Mouse (Mus musculus): ENCODE data around the gene Sptbn2. TPM values are rescaled to one million over a fixed set of nuclear protein-coding genes. Genes with fewer than 3 reads are reported as not detected.

The Sptbn2 gene
- polyA plus RNA-seq, 1 experiment from 2014 or later: 0.05 TPM

DNA sequence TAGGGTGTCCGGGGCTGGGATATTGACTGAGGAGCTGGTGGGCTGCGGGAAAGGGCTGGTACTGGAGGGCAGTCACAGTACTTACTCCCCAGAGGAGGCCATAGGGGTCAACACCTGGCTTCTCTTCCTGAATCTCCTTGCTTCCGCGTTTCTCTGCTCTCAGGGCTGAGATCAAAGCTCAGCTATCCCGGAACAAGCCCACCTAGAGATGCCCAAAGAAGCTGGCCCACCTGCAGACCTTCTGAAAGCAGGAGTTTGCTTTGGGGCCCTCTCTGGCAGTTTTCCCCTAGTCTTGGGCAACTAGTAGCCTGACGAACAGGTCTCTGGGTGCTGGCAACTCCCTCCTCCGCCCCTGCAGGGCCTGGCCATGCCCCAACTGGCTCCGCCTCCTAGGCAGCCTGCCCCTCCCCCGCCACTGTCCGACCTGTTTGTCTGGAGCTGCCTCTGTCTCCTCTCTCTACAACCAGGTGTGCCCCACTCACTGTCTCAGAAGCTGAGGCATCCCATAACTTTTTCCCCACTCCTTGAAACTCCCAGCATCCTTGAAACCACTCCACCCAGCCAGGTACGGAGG is 9.8 kb downstream of the Sptbn2 start:
- Histone ChIP-seq H3K9ac (no peak overlapping the region), H3K4me2 (no peak overlapping the region), H3K27me3 (peaks cover 12% of the 10 kb centered on the region), H3K27ac (replicated peaks) (no peak overlapping the region), H3K36me3 (replicated peaks) (no peaks in the 10 kb centered on the region), H3K4me3 (replicated peaks) (no peak overlapping the region), H3K4me1 (replicated peaks) (0 out of 2 replicates have a peak, but pooled peaks cover 5% of the 10 kb centered on the region), H3K9me3 (replicated peaks) (no peaks in the 10 kb centered on the region)
- no peak for ATAC-seq (ENCODE audit: insufficient read depth)
- WGBS (ENCODE audit: insufficient replicate concordance): 31% methylated on average over 11 of the region's 11 CpGs

DNA sequence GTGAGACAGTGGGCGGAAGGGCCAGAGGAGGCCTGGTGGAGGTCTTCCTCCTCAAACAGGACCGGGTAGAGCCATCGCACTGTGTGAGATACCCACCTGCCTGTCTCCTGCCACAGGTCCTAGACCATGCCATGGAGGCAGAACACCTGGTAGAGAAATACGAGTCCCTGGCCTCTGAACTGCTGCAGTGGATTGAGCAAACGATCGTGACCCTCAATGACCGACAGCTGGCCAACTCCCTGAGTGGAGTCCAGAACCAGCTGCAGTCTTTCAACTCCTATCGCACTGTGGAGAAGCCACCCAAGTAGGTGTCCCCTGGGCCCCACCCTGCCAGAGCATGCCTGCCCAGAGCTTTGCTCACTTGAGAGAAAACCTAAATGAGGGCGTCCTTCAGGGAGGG is 18.2 kb downstream of the Sptbn2 start:
- 71% methylated on average over 9 of the region's 9 CpGs for WGBS (ENCODE audit: insufficient replicate concordance)
- ATAC-seq (ENCODE audit: insufficient read depth): no peak

DNA sequence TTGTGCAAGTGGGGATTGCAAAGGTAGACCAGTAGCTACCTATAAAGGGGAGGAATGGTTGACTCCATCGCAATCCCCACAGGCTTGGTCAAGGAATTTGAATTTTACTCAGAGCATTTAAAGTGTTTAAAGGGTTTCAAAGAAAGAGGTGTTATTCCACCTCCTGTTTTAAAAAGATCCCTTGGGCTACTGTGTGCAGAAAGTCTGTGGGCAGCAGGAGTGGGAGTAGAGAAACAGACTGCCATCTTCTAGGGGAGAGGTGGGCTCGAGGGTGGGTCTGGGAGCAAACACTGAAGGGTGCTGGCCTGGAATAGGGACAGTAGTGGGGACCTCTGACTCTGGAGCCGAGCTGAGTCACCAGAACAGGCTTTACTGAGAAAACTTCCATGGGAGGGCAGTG is 22.1 kb downstream of the Sptbn2 start:
- no peaks in the 10 kb centered on the region for H3K4me1 ChIP-seq (replicated peaks)
- WGBS (ENCODE audit: insufficient replicate concordance): 55% methylated on average over 3 of the region's 3 CpGs
- H3K4me3 ChIP-seq (replicated peaks): no peak overlapping the region
- no peak for ATAC-seq (ENCODE audit: insufficient read depth)
- no peak overlapping the region for H3K4me2 ChIP-seq
- H3K9me3 ChIP-seq (replicated peaks): no peaks in the 10 kb centered on the region
- no peak overlapping the region for H3K9ac ChIP-seq
- no peak overlapping the region for H3K27ac ChIP-seq (replicated peaks)
- no peaks in the 10 kb centered on the region for H3K27me3 ChIP-seq
- no peaks in the 10 kb centered on the region for H3K36me3 ChIP-seq (replicated peaks)

More for the DNA sequence above, 18.2 kb downstream of the Sptbn2 start:
- no peaks in the 10 kb centered on the region for H3K9me3 ChIP-seq (replicated peaks)
- no peak overlapping the region for H3K4me3 ChIP-seq (replicated peaks)
- H3K27ac ChIP-seq (replicated peaks): no peak overlapping the region
- H3K27me3 ChIP-seq: no peaks in the 10 kb centered on the region
- H3K36me3 ChIP-seq (replicated peaks): no peaks in the 10 kb centered on the region
- H3K9ac ChIP-seq: no peak overlapping the region
- H3K4me1 ChIP-seq (replicated peaks): no peaks in the 10 kb centered on the region
- H3K4me2 ChIP-seq: no peak overlapping the region

DNA sequence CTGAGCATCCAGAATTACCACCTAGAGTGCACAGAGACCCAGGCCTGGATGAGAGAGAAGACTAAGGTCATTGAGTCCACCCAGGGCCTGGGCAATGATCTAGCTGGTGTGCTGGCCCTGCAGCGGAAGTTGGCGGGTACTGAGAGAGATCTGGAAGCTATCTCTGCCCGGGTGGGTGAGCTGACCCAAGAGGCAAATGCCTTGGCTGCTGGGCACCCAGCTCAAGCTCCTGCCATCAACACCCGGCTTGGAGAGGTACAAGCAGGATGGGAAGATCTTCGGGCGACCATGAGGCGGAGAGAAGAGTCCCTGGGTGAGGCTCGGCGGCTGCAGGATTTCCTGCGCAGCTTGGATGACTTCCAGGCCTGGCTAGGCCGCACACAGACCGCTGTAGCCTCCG is 26.9 kb downstream of the Sptbn2 start:
- no peaks in the 10 kb centered on the region for H3K9me3 ChIP-seq (replicated peaks)
- no peak overlapping the region for H3K4me2 ChIP-seq
- H3K4me1 ChIP-seq (replicated peaks): no peaks in the 10 kb centered on the region
- H3K27me3 ChIP-seq: no peaks in the 10 kb centered on the region
- no peak for ATAC-seq (ENCODE audit: insufficient read depth)
- H3K36me3 ChIP-seq (replicated peaks): no peaks in the 10 kb centered on the region
- no peak overlapping the region for H3K27ac ChIP-seq (replicated peaks)
- no peak overlapping the region for H3K4me3 ChIP-seq (replicated peaks)
- no peak overlapping the region for H3K9ac ChIP-seq
- WGBS (ENCODE audit: insufficient replicate concordance): 71% methylated on average over 13 of the region's 13 CpGs

DNA sequence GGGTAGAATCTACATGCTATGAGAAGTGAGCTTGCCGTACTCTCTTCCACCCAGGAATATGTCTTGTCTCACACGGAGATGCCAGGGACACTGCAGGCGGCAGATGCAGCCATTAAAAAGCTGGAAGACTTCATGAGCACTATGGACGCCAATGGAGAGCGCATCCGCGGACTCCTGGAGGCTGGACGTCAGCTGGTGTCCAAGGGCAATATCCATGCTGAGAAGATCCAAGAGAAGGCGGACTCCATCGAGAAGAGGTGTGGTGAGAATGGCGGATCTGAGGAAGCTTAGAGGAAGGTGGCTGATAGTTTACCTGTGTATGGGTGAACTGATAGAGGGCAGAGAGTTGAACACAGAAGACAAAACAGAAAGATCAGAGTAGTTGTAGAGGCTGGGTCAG is 28.1 kb downstream of the Sptbn2 start:
- Histone ChIP-seq H3K9me3 (replicated peaks) (no peaks in the 10 kb centered on the region), H3K9ac (no peak overlapping the region), H3K27me3 (no peaks in the 10 kb centered on the region), H3K27ac (replicated peaks) (no peak overlapping the region), H3K4me2 (no peak overlapping the region), H3K4me1 (replicated peaks) (no peaks in the 10 kb centered on the region), H3K36me3 (replicated peaks) (no peaks in the 10 kb centered on the region), H3K4me3 (replicated peaks) (no peak overlapping the region)
- WGBS (ENCODE audit: insufficient replicate concordance): 80% methylated on average over 11 of the region's 11 CpGs
- ATAC-seq (ENCODE audit: insufficient read depth): no peak

DNA sequence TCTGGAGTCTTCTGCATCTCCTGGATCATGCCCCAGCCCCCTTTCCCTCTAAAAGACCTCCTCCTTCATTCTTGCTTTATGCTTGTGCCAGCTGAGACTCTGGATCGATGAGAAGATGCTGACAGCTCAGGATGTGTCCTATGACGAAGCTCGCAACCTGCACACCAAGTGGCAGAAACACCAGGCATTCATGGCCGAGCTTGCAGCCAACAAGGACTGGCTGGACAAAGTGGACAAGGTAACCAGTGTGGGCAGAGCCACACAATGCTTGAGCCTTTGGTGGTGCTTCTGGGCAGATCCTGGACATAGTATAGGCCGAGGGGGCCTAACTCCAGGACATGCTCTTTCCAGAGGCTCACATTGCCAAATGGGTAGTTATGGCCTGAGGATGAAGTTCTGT is 28.8 kb downstream of the Sptbn2 start:
- no peak for ATAC-seq (ENCODE audit: insufficient read depth)
- H3K9ac ChIP-seq: no peak overlapping the region
- H3K4me2 ChIP-seq: no peak overlapping the region
- no peak overlapping the region for H3K27ac ChIP-seq (replicated peaks)
- no peaks in the 10 kb centered on the region for H3K9me3 ChIP-seq (replicated peaks)
- H3K27me3 ChIP-seq: no peaks in the 10 kb centered on the region
- no peak overlapping the region for H3K4me3 ChIP-seq (replicated peaks)
- H3K36me3 ChIP-seq (replicated peaks): no peaks in the 10 kb centered on the region
- no peaks in the 10 kb centered on the region for H3K4me1 ChIP-seq (replicated peaks)
- WGBS (ENCODE audit: insufficient replicate concordance): 75% methylated on average over 5 of the region's 5 CpGs

DNA sequence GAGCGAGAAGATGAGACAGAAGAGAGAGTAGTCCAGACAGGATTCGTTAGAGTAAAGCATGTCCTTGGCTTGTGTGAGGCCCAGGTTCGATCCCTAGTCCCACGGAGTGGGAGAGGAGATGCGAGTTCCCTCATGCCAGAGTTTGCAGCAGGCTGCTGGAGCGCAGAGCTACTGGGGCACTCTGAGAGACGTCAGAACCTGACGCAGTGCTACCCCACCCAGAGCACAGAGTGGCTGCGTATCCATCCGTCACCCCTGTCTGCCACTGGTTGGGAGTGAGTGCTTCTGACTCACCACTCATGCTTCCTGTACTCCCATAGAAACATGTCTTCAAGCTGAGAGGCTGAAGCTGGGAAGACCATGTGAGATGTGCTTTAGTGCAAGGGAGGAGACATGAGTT is 30.5 kb downstream of the Sptbn2 start:
- Histone ChIP-seq H3K9ac (no peak overlapping the region), H3K4me2 (no peak overlapping the region), H3K36me3 (replicated peaks) (no peaks in the 10 kb centered on the region), H3K27me3 (no peaks in the 10 kb centered on the region), H3K27ac (replicated peaks) (no peak overlapping the region), H3K9me3 (replicated peaks) (no peaks in the 10 kb centered on the region), H3K4me3 (replicated peaks) (no peak overlapping the region), H3K4me1 (replicated peaks) (no peaks in the 10 kb centered on the region)
- ATAC-seq (ENCODE audit: insufficient read depth): no peak
- 68% methylated on average over 10 of the region's 10 CpGs for WGBS (ENCODE audit: insufficient replicate concordance)

DNA sequence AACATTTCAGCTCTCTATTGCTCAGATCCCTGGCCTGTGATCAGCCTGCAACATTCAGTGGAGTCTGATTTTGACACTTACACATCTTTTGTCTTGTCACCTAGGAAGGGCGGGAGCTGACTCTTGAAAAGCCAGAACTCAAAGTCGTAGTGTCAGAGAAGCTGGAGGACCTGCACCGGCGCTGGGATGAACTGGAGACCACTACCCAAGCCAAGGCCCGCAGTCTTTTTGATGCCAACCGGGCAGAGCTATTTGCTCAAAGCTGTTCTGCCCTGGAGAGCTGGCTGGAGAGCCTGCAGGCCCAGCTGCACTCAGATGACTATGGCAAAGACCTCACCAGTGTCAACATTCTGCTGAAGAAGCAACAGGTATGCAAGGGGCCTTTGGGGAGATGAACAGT is 31.3 kb downstream of the Sptbn2 start:
- Histone ChIP-seq H3K9ac (no peak overlapping the region), H3K4me3 (replicated peaks) (no peak overlapping the region), H3K27ac (replicated peaks) (no peak overlapping the region), H3K4me1 (replicated peaks) (no peaks in the 10 kb centered on the region), H3K4me2 (no peak overlapping the region), H3K36me3 (replicated peaks) (no peaks in the 10 kb centered on the region), H3K27me3 (no peaks in the 10 kb centered on the region), H3K9me3 (replicated peaks) (no peaks in the 10 kb centered on the region)
- ATAC-seq (ENCODE audit: insufficient read depth): no peak
- WGBS (ENCODE audit: insufficient replicate concordance): 68% methylated on average over 6 of the region's 6 CpGs

DNA sequence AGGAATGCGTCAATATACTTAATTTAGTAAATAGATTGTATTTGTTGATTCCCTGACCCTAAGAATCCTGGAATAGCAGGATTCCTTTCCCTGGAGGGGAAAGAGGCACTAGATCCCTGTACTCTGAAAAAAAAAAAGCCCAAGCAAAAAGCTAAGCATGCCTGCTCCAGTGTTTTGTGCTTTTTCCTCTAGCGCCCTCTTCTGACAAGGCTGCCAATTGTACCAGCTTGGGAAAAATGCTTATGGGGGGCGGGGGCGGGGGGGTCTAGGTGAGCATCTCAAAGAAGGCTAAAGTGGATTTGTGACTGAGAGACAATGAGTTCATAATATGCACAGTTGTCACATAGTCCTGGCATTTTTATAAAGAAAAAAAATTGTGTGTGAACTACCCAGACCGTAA is 32.6 kb downstream of the Sptbn2 start:
- Histone ChIP-seq H3K4me2 (no peak overlapping the region), H3K27ac (replicated peaks) (no peak overlapping the region), H3K9ac (no peak overlapping the region), H3K27me3 (no peaks in the 10 kb centered on the region), H3K4me1 (replicated peaks) (no peaks in the 10 kb centered on the region), H3K4me3 (replicated peaks) (no peak overlapping the region), H3K9me3 (replicated peaks) (no peaks in the 10 kb centered on the region), H3K36me3 (replicated peaks) (no peaks in the 10 kb centered on the region)
- WGBS (ENCODE audit: insufficient replicate concordance): 35% methylated on average over 5 of the region's 5 CpGs
- no peak for ATAC-seq (ENCODE audit: insufficient read depth)

DNA sequence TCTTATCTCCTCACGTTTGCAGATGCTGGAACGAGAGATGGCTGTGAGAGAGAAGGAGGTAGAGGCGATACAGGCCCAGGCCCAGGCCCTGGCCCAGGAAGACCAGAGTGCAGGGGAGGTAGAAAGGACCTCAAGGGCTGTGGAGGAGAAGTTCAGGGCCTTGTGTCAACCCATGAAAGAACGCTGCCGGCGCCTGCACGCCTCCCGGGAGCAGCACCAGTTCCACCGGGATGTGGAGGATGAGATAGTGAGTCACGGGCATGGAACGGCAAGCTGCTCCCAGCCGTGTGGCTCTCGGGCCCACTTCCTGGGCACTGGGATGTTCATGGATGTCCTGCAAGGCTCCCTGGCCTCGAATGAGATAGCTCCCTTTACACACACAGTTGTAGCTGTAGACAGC is 33.1 kb downstream of the Sptbn2 start:
- Histone ChIP-seq H3K36me3 (replicated peaks) (no peaks in the 10 kb centered on the region), H3K4me2 (no peak overlapping the region), H3K4me3 (replicated peaks) (no peak overlapping the region), H3K9me3 (replicated peaks) (no peaks in the 10 kb centered on the region), H3K27ac (replicated peaks) (no peak overlapping the region), H3K9ac (no peak overlapping the region), H3K4me1 (replicated peaks) (no peaks in the 10 kb centered on the region), H3K27me3 (no peaks in the 10 kb centered on the region)
- no peak for ATAC-seq (ENCODE audit: insufficient read depth)
- 66% methylated on average over 14 of the region's 14 CpGs for WGBS (ENCODE audit: insufficient replicate concordance)

DNA sequence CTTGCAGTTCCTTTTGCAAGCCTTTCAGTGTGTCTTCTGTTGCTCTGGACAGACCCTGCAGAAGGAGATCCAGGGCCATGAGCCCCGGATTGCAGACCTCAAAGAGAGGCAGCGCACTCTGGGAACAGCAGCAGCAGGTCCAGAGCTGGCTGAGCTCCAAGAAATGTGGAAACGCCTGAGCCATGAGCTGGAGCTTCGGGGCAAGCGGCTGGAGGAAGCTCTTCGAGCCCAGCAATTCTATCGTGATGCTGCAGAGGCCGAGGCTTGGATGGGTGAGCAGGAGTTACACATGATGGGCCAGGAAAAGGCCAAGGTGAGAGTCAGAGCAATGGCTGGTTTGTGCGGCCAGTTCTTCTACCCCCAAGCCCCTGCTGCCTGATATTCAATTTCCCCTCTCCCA is 34.1 kb downstream of the Sptbn2 start:
- Histone ChIP-seq H3K27me3 (no peaks in the 10 kb centered on the region), H3K4me2 (no peak overlapping the region), H3K4me1 (replicated peaks) (no peaks in the 10 kb centered on the region), H3K9me3 (replicated peaks) (no peaks in the 10 kb centered on the region), H3K4me3 (replicated peaks) (no peak overlapping the region), H3K36me3 (replicated peaks) (no peaks in the 10 kb centered on the region), H3K27ac (replicated peaks) (no peak overlapping the region), H3K9ac (no peak overlapping the region)
- no peak for ATAC-seq (ENCODE audit: insufficient read depth)
- 65% methylated on average over 9 of the region's 9 CpGs for WGBS (ENCODE audit: insufficient replicate concordance)

DNA sequence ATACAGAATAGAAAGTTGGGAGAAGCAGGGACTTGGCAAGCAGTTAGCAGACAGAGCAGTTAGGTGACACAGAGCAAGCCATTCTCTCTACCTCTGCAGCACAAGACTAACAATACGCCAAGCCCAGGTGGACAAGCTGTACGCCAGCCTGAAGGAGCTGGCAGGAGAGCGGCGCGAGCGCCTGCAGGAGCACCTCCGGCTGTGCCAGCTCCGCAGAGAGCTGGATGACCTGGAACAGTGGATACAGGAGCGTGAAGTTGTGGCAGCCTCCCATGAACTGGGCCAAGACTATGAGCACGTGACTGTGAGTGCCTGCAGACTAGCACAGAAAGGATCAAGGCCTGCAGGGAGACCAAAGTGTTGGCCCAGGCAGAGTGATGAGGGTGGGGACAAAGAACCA is 34.7 kb downstream of the Sptbn2 start:
- ATAC-seq (ENCODE audit: insufficient read depth): no peak
- H3K36me3 ChIP-seq (replicated peaks): no peaks in the 10 kb centered on the region
- no peak overlapping the region for H3K4me3 ChIP-seq (replicated peaks)
- H3K9ac ChIP-seq: no peak overlapping the region
- H3K27me3 ChIP-seq: no peaks in the 10 kb centered on the region
- H3K4me2 ChIP-seq: no peak overlapping the region
- H3K4me1 ChIP-seq (replicated peaks): no peaks in the 10 kb centered on the region
- no peak overlapping the region for H3K27ac ChIP-seq (replicated peaks)
- 81% methylated on average over 10 of the region's 10 CpGs for WGBS (ENCODE audit: insufficient replicate concordance)
- no peaks in the 10 kb centered on the region for H3K9me3 ChIP-seq (replicated peaks)
